Mouse (Mus musculus) heart, adult 2 months (tissue): Measurements from ENCODE around the gene Ms4a18. TPM values are rescaled to one million over a fixed set of nuclear protein-coding genes. Genes with fewer than 3 reads are reported as not detected.
"Not testable (repeated sequence)": the region's sequence is repeated elsewhere in the genome, so short reads cannot be mapped to it uniquely, and the experiment has no call there.

Source experiments
- DNase-seq, 2 experiments: peaks; one replicate each; pipeline ENCODE4 v3.0.0; 2021
- H3K27ac ChIP-seq: fragments of 200-600 bp; 2 replicates; pipeline ENCODE4 v1.8.1; 2022
- H3K27me3 ChIP-seq: fragments of 200-500 bp; 2 replicates; pipeline ENCODE4 v1.6.1; 2012; ENCODE audit warnings: mild to moderate bottlenecking, low read length, inconsistent platforms, mixed read lengths; ENCODE audit not compliant: control insufficient read depth, insufficient read depth
- H3K36me3 ChIP-seq: fragments of 200-500 bp; 2 replicates; pipeline ENCODE4 v1.6.1; 2012; ENCODE audit warnings: low read length, inconsistent platforms; ENCODE audit not compliant: control insufficient read depth, insufficient read depth
- H3K4me1 ChIP-seq: fragments of 200-500 bp; 2 replicates; pipeline ENCODE4 v1.6.1; 2011; ENCODE audit warnings: low read length; ENCODE audit not compliant: control insufficient read depth, insufficient read depth
- H3K4me3 ChIP-seq: fragments of 200-600 bp; 2 replicates; pipeline ENCODE4 v1.8.1; 2022
- H3K79me2 ChIP-seq: fragments of 200-500 bp; replicated peaks from 2 replicates; pipeline ENCODE4 v1.6.1; 2012; ENCODE audit warnings: mild to moderate bottlenecking, inconsistent platforms, low read length, moderate library complexity, mixed read lengths; ENCODE audit not compliant: control insufficient read depth, insufficient read depth
- H3K9ac ChIP-seq: fragments of 200-500 bp; 2 replicates; pipeline ENCODE4 v1.6.1; 2012; ENCODE audit warnings: low read depth, mild to moderate bottlenecking, control low read depth, inconsistent platforms, low read length, mixed read lengths
- CTCF ChIP-seq: fragments of 200-600 bp; IDR thresholded peaks from 2 replicates; pipeline ENCODE4 v1.8.1; 2022; ENCODE audit warnings: antibody characterized with exemption, mild to moderate bottlenecking, moderate library complexity
- EP300 ChIP-seq: fragments of 200-500 bp; IDR thresholded peaks from 2 replicates; pipeline ENCODE4 v1.6.1; 2011; ENCODE audit warnings: low read depth, low read length, control low read depth; ENCODE audit not compliant: insufficient read depth
- POLR2A ChIP-seq: fragments of 200-500 bp; IDR thresholded peaks from 2 replicates; pipeline ENCODE4 v1.6.1; 2011; ENCODE audit warnings: mild to moderate bottlenecking, low read depth, low read length, control low read depth; ENCODE audit not compliant: insufficient read depth
- WGBS: fragments of 180-500 bp; shearing (Covaris S2); methylation state at CpG from one replicate; pipeline ENCODE4 v1.1.7; 2018; 5-methylcytosine and 5-hydroxymethylcytosine counted together
- intact Hi-C: fragments of 180-260 bp; cut with DNase I; formaldehyde crosslinking; loops from one replicate; pipeline ENCODE4 v1.15.1; 2025
- long read RNA-seq: library from polyadenylated mRNA; stranded (forward); transcript quantifications from one replicate; pipeline ENCODE4 v2.0.0, GENCODE M21; 2021
- polyA plus RNA-seq: library from polyadenylated mRNA; depleted of rRNA; stranded (reverse); fragments of >200 nt; gene quantifications from 2 replicates; pipeline ENCODE4 v1.2.3, GENCODE M21; 2012; rRNA removed
- total RNA-seq, 2 experiments: library from RNA; stranded (reverse); gene quantifications; 2 replicates each; pipeline ENCODE4 v1.2.3; 2021

Gene Ms4a18
- total RNA-seq (not detected), polyA plus RNA-seq (not detected in 2 replicates)
- long read RNA-seq = 0 reads

DNA sequence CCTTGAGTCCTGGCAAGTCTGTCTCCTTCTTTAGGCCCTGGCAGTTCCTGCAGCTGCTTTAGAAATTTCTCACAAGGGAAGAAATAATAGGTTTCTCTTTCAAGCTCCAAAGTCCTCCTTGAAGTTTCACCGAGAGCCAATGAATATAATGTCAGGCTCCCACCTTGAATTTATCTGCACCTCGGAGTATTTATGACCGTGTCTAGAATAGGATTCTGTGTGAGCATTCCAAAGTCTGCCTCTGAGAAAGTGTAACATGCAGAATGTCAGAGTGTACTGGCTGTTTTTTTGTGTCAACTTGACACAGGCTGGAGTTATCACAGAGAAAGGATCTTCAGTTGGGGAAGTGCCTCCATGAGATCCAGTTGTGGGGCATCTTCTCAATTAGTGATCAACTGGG, at the start of gene Ms4a18:
Gene Ms4a18, minus strand, starts transcription at position 141 of the 400 bp plus-strand sequence.
- no peaks in the 10 kb centered on the region for H3K36me3 ChIP-seq
- intact Hi-C loops = no loop called here
- TF ChIP-seq EP300 (no peak), CTCF (no peak), POLR2A (no peak)
- H3K79me2 ChIP-seq = no peaks in the 10 kb centered on the region
- H3K4me3 ChIP-seq = no peak within 1 kb of the TSS
- DNase-seq = no peak
- no peaks in the 10 kb centered on the region for H3K27me3 ChIP-seq
- no peak within 1 kb of the TSS; the same call in 1 of the 2 replicates for H3K27ac ChIP-seq
- no peak within 1 kb of the TSS for H3K9ac ChIP-seq
- peaks cover 2% of the 10 kb centered on the region for H3K4me1 ChIP-seq
- 78% methylated on average over 3 of the region's 3 CpGs for WGBS

DNA sequence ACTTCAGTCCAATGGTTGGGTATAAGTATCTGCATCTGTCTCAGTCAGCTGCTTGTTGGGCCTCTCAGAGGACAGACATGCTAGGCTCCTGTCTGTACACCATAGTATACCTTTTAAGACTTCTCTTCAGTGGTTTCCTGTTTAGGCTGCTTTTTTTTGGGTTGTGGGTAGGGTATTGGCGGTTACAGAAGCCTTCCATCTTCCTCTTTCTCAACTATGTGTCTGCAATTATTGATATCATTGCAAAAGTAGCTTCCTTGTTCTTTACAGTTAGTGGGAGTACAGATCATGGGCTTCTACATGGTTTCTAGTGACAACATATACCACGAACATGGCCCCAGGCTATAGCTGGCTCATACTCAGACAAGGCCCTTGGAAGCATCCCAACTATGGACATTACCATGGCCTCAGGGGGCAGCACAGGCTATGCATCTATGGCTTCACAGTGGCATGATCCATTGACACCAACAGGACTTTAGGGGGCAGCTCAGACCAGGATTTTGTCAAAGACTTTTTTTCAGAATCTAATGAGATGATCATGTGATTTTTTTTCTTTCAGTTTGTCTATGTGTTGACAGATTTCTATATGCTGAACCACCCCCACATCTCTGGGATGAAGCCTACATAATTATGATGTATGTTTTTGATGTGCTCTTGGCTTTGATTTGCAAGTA, 47.5 kb upstream of the Ms4a18 start:
- Histone ChIP-seq H3K79me2 (no peaks in the 10 kb centered on the region), H3K27ac (no peak overlapping the region), H3K4me3 (no peak overlapping the region), H3K36me3 (no peaks in the 10 kb centered on the region), H3K9ac (no peak overlapping the region), H3K27me3 (no peaks in the 10 kb centered on the region), H3K4me1 (no peaks in the 10 kb centered on the region; the same call in 1 of the 2 replicates)
- DNase-seq = no peak
- intact Hi-C loops = no loop called here
- WGBS = 71% methylated on average over 2 of the region's 2 CpGs
- TF ChIP-seq CTCF = peak; percentile 37; the same call in 1 of the 2 replicates
- TF ChIP-seq POLR2A = no peak

DNA sequence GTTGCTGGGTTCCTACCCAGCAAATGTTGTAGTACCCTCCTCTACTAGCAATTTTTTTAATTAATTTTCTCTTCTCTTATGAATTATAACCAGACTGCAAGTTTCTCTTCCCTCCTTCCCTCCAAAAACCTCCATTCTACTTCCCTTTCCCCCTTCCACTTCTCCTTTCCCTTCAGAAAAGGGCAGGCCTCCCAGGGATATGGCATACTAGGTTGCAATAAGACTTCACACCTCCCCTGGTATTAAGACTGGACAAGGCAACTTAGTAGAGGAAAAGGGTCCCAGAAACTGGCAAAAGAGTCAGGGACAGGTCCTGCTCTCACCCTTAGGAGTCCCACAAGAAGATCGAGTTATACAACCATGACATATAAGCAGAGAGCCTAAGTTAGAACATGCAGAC, 43.1 kb upstream of the Ms4a18 start:
- TF ChIP-seq CTCF (no peak), POLR2A (no peak), EP300 (no peak)
- H3K4me3 ChIP-seq = no peak overlapping the region
- no peaks in the 10 kb centered on the region for H3K36me3 ChIP-seq
- no peak overlapping the region for H3K9ac ChIP-seq
- WGBS = 66% methylated on average over 1 of the region's 1 CpGs
- H3K4me1 ChIP-seq = no peaks in the 10 kb centered on the region; the same call in 1 of the 2 replicates
- intact Hi-C loops = no loop called here
- no peak overlapping the region for H3K27ac ChIP-seq
- no peak for DNase-seq
- H3K27me3 ChIP-seq = no peaks in the 10 kb centered on the region
- H3K79me2 ChIP-seq = no peaks in the 10 kb centered on the region

DNA sequence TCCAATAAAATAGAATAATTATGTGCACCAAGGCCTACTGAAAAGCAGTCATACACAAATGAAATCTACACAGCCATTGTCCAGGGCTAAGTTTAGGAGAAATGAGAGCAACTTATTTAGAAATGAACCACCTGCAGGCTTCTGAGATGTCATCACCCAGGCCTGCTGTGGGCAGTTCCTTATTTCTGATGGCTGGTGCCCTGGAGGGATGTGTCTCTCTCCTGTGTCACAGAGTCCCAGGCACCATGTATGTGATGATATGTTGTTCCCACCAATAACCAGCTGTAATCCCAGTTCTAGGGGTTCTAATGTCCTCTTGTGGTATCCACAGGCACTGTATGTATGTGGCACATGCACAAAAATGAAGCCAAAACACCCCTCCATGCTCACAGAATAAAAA, 42.1 kb upstream of the Ms4a18 start:
- no peak for TF ChIP-seq EP300
- TF ChIP-seq POLR2A = no peak
- TF ChIP-seq CTCF = no peak
- intact Hi-C loops = no loop called here
- Histone ChIP-seq H3K79me2 (no peaks in the 10 kb centered on the region), H3K4me3 (no peak overlapping the region), H3K27me3 (no peaks in the 10 kb centered on the region), H3K9ac (no peak overlapping the region), H3K36me3 (no peaks in the 10 kb centered on the region), H3K4me1 (no peaks in the 10 kb centered on the region), H3K27ac (no peak overlapping the region)
- no peak for DNase-seq

DNA sequence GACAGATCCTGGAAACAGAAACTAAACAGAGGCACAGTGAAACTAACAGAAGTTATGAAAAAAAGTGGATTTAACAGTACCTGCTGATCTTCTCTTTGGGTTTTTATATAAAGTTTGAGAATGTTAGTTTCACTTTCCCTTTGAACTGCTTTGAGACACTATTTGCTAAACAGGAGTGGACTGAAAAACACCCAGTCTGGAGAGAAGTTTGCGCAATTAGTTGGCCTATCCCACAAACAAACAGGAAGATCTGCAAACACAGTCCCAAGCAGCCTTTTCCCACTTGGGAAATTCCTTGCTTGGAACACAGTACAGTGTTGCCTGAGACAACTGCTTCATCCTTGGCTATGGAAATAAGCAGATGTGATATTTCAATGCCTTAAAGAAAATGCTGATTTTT, 37.9 kb upstream of the Ms4a18 start:
- 32% methylated on average over 1 of the region's 1 CpGs for WGBS
- Histone ChIP-seq H3K4me3 (0 out of 2 replicates have a peak overlapping the region, but pooled peaks have one; percentile 23), H3K27ac (peak overlapping the region; percentile 75)
- H3K4me1 ChIP-seq, H3K9ac ChIP-seq, intact Hi-C loops, H3K36me3 ChIP-seq, H3K27me3 ChIP-seq, H3K79me2 ChIP-seq: not testable (repeated sequence)
- DNase-seq = peak; percentile 32 to 60

DNA sequence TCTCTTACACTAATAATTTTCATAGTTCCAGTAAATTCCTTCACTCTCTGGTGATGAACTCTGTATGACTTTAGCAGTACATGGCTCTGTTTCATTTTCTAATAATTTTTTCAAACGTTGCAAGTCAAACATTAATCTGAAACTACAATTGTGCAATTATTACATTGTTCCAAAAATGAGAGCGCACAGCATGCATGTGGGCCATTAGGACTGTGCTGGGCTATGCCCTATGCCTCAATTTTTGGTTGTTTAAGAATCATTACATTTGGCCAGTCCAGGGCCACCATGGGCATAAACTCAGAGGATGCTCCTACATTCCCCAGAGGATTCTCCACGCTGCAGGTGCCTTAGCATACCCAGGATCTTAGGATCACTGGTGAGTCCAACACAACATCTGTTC, 35.4 kb upstream of the Ms4a18 start:
- Histone ChIP-seq H3K4me1 (peaks cover 9% of the 10 kb centered on the region), H3K27me3 (no peaks in the 10 kb centered on the region), H3K4me3 (no peak overlapping the region), H3K27ac (no peak overlapping the region; the same call in 1 of the 2 replicates), H3K9ac (no peak overlapping the region), H3K79me2 (no peaks in the 10 kb centered on the region), H3K36me3 (no peaks in the 10 kb centered on the region)
- no peak for DNase-seq
- intact Hi-C loops = no loop called here
- 57% methylated on average over 3 of the region's 3 CpGs for WGBS
- TF ChIP-seq POLR2A = no peak
- no peak for TF ChIP-seq CTCF
- TF ChIP-seq EP300 = no peak
